Mouse (Mus musculus) kidney, embryonic 15.5 days (tissue): ENCODE results near the gene Anks1b. TPM values are rescaled to one million over a fixed set of nuclear protein-coding genes. Genes with fewer than 3 reads are reported as not detected.

Experiments used
- ATAC-seq: fragments of 200-750 bp; cut with Nextera tagmentation; replicated peaks from 2 replicates; pipeline ENCODE4 v1.8.0; 2017; ENCODE audit warnings: moderate TSS enrichment; ENCODE audit not compliant: low FRiP score
- H3K27ac ChIP-seq: fragments of 300-500 bp; sonication (generic); 2 replicates; pipeline ENCODE4 v1.5.1; 2015; ENCODE audit warnings: mild to moderate bottlenecking, inconsistent platforms
- H3K27me3 ChIP-seq: fragments of 300-500 bp; sonication (generic); 2 replicates; pipeline ENCODE4 v1.6.1; 2015; ENCODE audit warnings: inconsistent platforms
- H3K36me3 ChIP-seq: fragments of 300-500 bp; sonication (generic); 2 replicates; pipeline ENCODE4 v1.6.1; 2015; ENCODE audit warnings: inconsistent platforms
- H3K4me1 ChIP-seq: fragments of 300-500 bp; sonication (generic); 2 replicates; pipeline ENCODE4 v1.6.1; 2015; ENCODE audit warnings: inconsistent platforms
- H3K4me2 ChIP-seq: fragments of 300-500 bp; sonication (generic); 2 replicates; pipeline ENCODE4 v1.6.1; 2015; ENCODE audit warnings: moderate library complexity, mild to moderate bottlenecking, inconsistent platforms
- H3K4me3 ChIP-seq: fragments of 300-500 bp; sonication (generic); replicated peaks from 2 replicates; pipeline ENCODE4 v1.5.1; 2015; ENCODE audit warnings: mild to moderate bottlenecking, inconsistent platforms
- H3K9ac ChIP-seq: fragments of 300-500 bp; sonication (generic); 2 replicates; pipeline ENCODE4 v1.6.1; 2015; ENCODE audit warnings: mild to moderate bottlenecking, inconsistent platforms
- H3K9me3 ChIP-seq: fragments of 300-500 bp; sonication (generic); replicated peaks from 2 replicates; pipeline ENCODE4 v1.6.1; 2016; ENCODE audit warnings: inconsistent platforms
- WGBS: fragments of 180-500 bp; shearing (Covaris S2); methylation state at CpG from one replicate; pipeline ENCODE4 v1.1.7; 2015; ENCODE audit warnings: mixed read lengths; 5-methylcytosine and 5-hydroxymethylcytosine counted together
- polyA plus RNA-seq: library from polyadenylated mRNA; unstranded; fragments of >200 nt; fragmentation: Nextera tagmentation; extraction: Ambion mirVana; gene quantifications from 2 replicates; pipeline ENCODE4 v1.2.1, GENCODE M21; 2015

The Anks1b gene
- polyA plus RNA-seq, 1 experiment from 2014 or later = 4.1 TPM

- no peak overlapping the region for H3K27ac ChIP-seq
- peaks cover 6% of the 10 kb centered on the region for H3K4me1 ChIP-seq
- no peak overlapping the region for H3K9ac ChIP-seq
- no peak overlapping the region for H3K4me2 ChIP-seq
- 57% methylated on average over 10 of the region's 10 CpGs for WGBS
- peaks cover 6% of the 10 kb centered on the region for H3K27me3 ChIP-seq
- H3K9me3 ChIP-seq = no peaks in the 10 kb centered on the region
- ATAC-seq = no peak
- no peaks in the 10 kb centered on the region for H3K36me3 ChIP-seq
- H3K4me3 ChIP-seq = no peak overlapping the region
Measured at GRCm38 (mm10) chr10:90729527-90729926, 856.2 kb downstream of the Anks1b start.

- no peak overlapping the region for H3K27ac ChIP-seq
- H3K4me3 ChIP-seq = no peak overlapping the region
- H3K4me1 ChIP-seq = peaks cover 6% of the 10 kb centered on the region
- no peak overlapping the region for H3K9ac ChIP-seq
- 38% methylated on average over 4 of the region's 4 CpGs for WGBS
- no peak overlapping the region for H3K4me2 ChIP-seq
- peaks cover 5% of the 10 kb centered on the region for H3K27me3 ChIP-seq
- ATAC-seq = no peak
- no peaks in the 10 kb centered on the region for H3K9me3 ChIP-seq
- H3K36me3 ChIP-seq = no peaks in the 10 kb centered on the region
Measured at GRCm38 (mm10) chr10:90732823-90733222, 859.5 kb downstream of the Anks1b start.

- Histone ChIP-seq H3K9ac (no peak overlapping the region), H3K36me3 (no peaks in the 10 kb centered on the region), H3K4me3 (no peak overlapping the region), H3K4me1 (peaks cover under 1% of the 10 kb centered on the region), H3K4me2 (no peak overlapping the region), H3K27ac (no peak overlapping the region), H3K9me3 (no peaks in the 10 kb centered on the region), H3K27me3 (no peaks in the 10 kb centered on the region; the same call in 1 of the 2 replicates)
- WGBS = 26% methylated on average over 5 of the region's 5 CpGs
- ATAC-seq = no peak
Measured at GRCm38 (mm10) chr10:90733632-90734031, 860.3 kb downstream of the Anks1b start.

GRCm38 (mm10) chr10:90738475-90738874, 865.2 kb downstream of the Anks1b start:
- no peaks in the 10 kb centered on the region for H3K27me3 ChIP-seq
- H3K36me3 ChIP-seq = no peaks in the 10 kb centered on the region
- ATAC-seq = no peak
- H3K4me3 ChIP-seq = no peak overlapping the region
- H3K4me2 ChIP-seq = no peak overlapping the region
- H3K9me3 ChIP-seq = no peaks in the 10 kb centered on the region
- H3K9ac ChIP-seq = no peak overlapping the region
- no peaks in the 10 kb centered on the region for H3K4me1 ChIP-seq
- H3K27ac ChIP-seq = no peak overlapping the region
- 62% methylated on average over 2 of the region's 2 CpGs for WGBS

- WGBS = 94% methylated on average over 5 of the region's 5 CpGs
- no peaks in the 10 kb centered on the region for H3K9me3 ChIP-seq
Measured at GRCm38 (mm10) chr10:90740956-90741355, 867.6 kb downstream of the Anks1b start.

GRCm38 (mm10) chr10:90751889-90752288, 878.6 kb downstream of the Anks1b start:
- Histone ChIP-seq H3K9me3 (no peaks in the 10 kb centered on the region), H3K27me3 (no peaks in the 10 kb centered on the region), H3K9ac (no peak overlapping the region), H3K4me2 (no peak overlapping the region), H3K4me3 (no peak overlapping the region), H3K4me1 (no peaks in the 10 kb centered on the region), H3K27ac (no peak overlapping the region), H3K36me3 (no peaks in the 10 kb centered on the region)
- ATAC-seq = no peak
- WGBS = 68% methylated on average over 5 of the region's 5 CpGs

More at GRCm38 (mm10) chr10:90740956-90741355, 867.6 kb downstream of the Anks1b start:
- no peak overlapping the region for H3K27ac ChIP-seq
- no peak overlapping the region for H3K9ac ChIP-seq
- H3K27me3 ChIP-seq = no peaks in the 10 kb centered on the region
- H3K4me2 ChIP-seq = no peak overlapping the region
- H3K36me3 ChIP-seq = no peaks in the 10 kb centered on the region
- ATAC-seq = no peak
- H3K4me1 ChIP-seq = no peaks in the 10 kb centered on the region
- no peak overlapping the region for H3K4me3 ChIP-seq

- Histone ChIP-seq H3K4me2 (no peak overlapping the region), H3K36me3 (no peaks in the 10 kb centered on the region), H3K27me3 (no peaks in the 10 kb centered on the region), H3K27ac (no peak overlapping the region), H3K4me1 (no peaks in the 10 kb centered on the region), H3K9me3 (no peaks in the 10 kb centered on the region), H3K9ac (no peak overlapping the region), H3K4me3 (no peak overlapping the region)
- no peak for ATAC-seq
- 75% methylated on average over 9 of the region's 9 CpGs for WGBS
Measured at GRCm38 (mm10) chr10:90753106-90753505, 879.8 kb downstream of the Anks1b start.

- H3K4me1 ChIP-seq = no peaks in the 10 kb centered on the region
- H3K36me3 ChIP-seq = no peaks in the 10 kb centered on the region
- ATAC-seq = no peak
- H3K9ac ChIP-seq = no peak overlapping the region
- WGBS = 81% methylated on average over 4 of the region's 4 CpGs
- no peak overlapping the region for H3K27ac ChIP-seq
- H3K27me3 ChIP-seq = no peaks in the 10 kb centered on the region
- no peaks in the 10 kb centered on the region for H3K9me3 ChIP-seq
- no peak overlapping the region for H3K4me3 ChIP-seq
- no peak overlapping the region for H3K4me2 ChIP-seq
Measured at GRCm38 (mm10) chr10:90757773-90758172, 884.5 kb downstream of the Anks1b start.

GRCm38 (mm10) chr10:90759929-90760328, 886.6 kb downstream of the Anks1b start:
- Histone ChIP-seq H3K4me3 (no peak overlapping the region), H3K27me3 (no peaks in the 10 kb centered on the region), H3K36me3 (no peaks in the 10 kb centered on the region), H3K9ac (no peak overlapping the region), H3K4me2 (no peak overlapping the region), H3K9me3 (no peaks in the 10 kb centered on the region), H3K27ac (no peak overlapping the region), H3K4me1 (no peaks in the 10 kb centered on the region)
- no peak for ATAC-seq
- WGBS = 91% methylated on average over 5 of the region's 5 CpGs

- Histone ChIP-seq H3K9me3 (no peaks in the 10 kb centered on the region), H3K27ac (no peak overlapping the region), H3K9ac (no peak overlapping the region), H3K4me3 (no peak overlapping the region), H3K36me3 (no peaks in the 10 kb centered on the region), H3K4me2 (no peak overlapping the region), H3K27me3 (no peaks in the 10 kb centered on the region), H3K4me1 (no peaks in the 10 kb centered on the region)
- ATAC-seq = no peak
- WGBS = 61% methylated on average over 3 of the region's 3 CpGs
Measured at GRCm38 (mm10) chr10:90766261-90766660, 893.0 kb downstream of the Anks1b start.

- WGBS = 26% methylated on average over 11 of the region's 11 CpGs
Measured at GRCm38 (mm10) chr10:90770403-90770955, 897.2 kb downstream of the Anks1b start.

GRCm38 (mm10) chr10:90771046-90771445, 897.7 kb downstream of the Anks1b start:
- H3K4me3 ChIP-seq = no peak overlapping the region
- ATAC-seq = no peak
- no peak overlapping the region for H3K9ac ChIP-seq
- 0 out of 2 replicates have a peak, but pooled peaks cover 3% of the 10 kb centered on the region for H3K27me3 ChIP-seq
- 58% methylated on average over 7 of the region's 7 CpGs for WGBS
- H3K36me3 ChIP-seq = no peaks in the 10 kb centered on the region
- no peak overlapping the region for H3K27ac ChIP-seq
- 0 out of 2 replicates have a peak, but pooled peaks cover 2% of the 10 kb centered on the region for H3K4me1 ChIP-seq
- no peak overlapping the region for H3K4me2 ChIP-seq
- no peaks in the 10 kb centered on the region for H3K9me3 ChIP-seq

More at GRCm38 (mm10) chr10:90770403-90770955, 897.2 kb downstream of the Anks1b start:
- H3K27me3 ChIP-seq = 0 out of 2 replicates have a peak, but pooled peaks cover 3% of the 10 kb centered on the region
- no peak overlapping the region for H3K4me2 ChIP-seq
- H3K27ac ChIP-seq = no peak overlapping the region
- no peak overlapping the region for H3K9ac ChIP-seq
- no peaks in the 10 kb centered on the region for H3K36me3 ChIP-seq
- H3K4me3 ChIP-seq = no peak overlapping the region
- H3K4me1 ChIP-seq = 0 out of 2 replicates have a peak, but pooled peaks cover 2% of the 10 kb centered on the region
- no peaks in the 10 kb centered on the region for H3K9me3 ChIP-seq
- no peak for ATAC-seq
